22 mouse cellular contexts compared by ENCODE assay signal in the genomic region with DNA sequence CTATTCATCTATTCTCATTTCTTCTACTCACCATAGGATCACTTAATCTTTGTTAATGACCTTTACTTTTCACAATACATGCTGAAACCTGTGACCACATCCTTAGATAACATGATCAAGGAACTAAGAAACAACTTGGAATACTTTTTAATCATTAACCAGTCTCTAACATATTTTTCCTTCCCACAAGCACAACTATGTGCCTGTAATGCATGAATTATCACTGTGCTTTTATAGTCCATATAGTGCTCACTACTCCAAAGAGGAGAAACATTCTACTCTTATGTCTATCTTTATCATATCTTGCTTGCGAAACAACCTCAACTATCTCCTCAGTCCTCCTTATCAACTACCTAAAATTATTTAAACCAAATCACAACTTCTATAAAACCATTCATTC.
DNase-seq lines count a peak whose midpoint lies in the region; ATAC-seq and TF ChIP-seq lines count a peak whose summit lies in the region.
"Had no signal": no experiment of that assay in that cellular context is flagged by ENCODE, and none has a peak within 500 bp of the region (broad histone marks: within the 10 kb centered on the region; RNA-seq: fewer than 3 reads in every experiment).

No protein-coding gene starts in this region.

- no peak overlapping the region for H3K9ac ChIP-seq in kidney, postnatal 0 days (ENCODE audit: low read depth, low read length)
- no peak overlapping the region for H3K9ac ChIP-seq in kidney, embryonic 15.5 days
- H3K9ac ChIP-seq in intestine, embryonic 16.5 days (ENCODE audit: low read depth, low read length): no peak overlapping the region
- H3K9ac ChIP-seq in stomach, postnatal 0 days (ENCODE audit: low read length): no peak overlapping the region
- H3K9ac ChIP-seq: embryonic facial prominence, embryonic 13.5 days; embryonic facial prominence, embryonic 15.5 days; forebrain, embryonic 12.5 days had no signal

- H3K4me2 ChIP-seq in kidney, postnatal 0 days (ENCODE audit: low read length): no peak overlapping the region
- no peak overlapping the region for H3K4me2 ChIP-seq in kidney, embryonic 15.5 days
- H3K4me2 ChIP-seq in intestine, embryonic 16.5 days (ENCODE audit: low read depth, low read length): no peak overlapping the region
- no peak overlapping the region for H3K4me2 ChIP-seq in stomach, postnatal 0 days (replicated peaks; ENCODE audit: low read depth)
- H3K4me2 ChIP-seq: embryonic facial prominence, embryonic 13.5 days; embryonic facial prominence, embryonic 15.5 days; forebrain, embryonic 12.5 days had no signal

- no peak for TF ChIP-seq CTCF in kidney, postnatal 0 days (IDR thresholded peaks at IDR 0.05; ENCODE audit: low read depth)
- no peak for TF ChIP-seq CTCF in stomach, postnatal 0 days (IDR thresholded peaks at IDR 0.05; ENCODE audit: low read depth)

- intact Hi-C loops in left cerebral cortex, postnatal 25 days (cut with DNase I): no loop called here

- no peaks in the 10 kb centered on the region for H3K9me3 ChIP-seq in kidney, postnatal 0 days (replicated peaks; ENCODE audit: low read length)
- no peaks in the 10 kb centered on the region for H3K9me3 ChIP-seq in kidney, embryonic 15.5 days (replicated peaks)
- H3K9me3 ChIP-seq in intestine, embryonic 16.5 days (ENCODE audit: control insufficient read depth, low read length): no peaks in the 10 kb centered on the region
- no peaks in the 10 kb centered on the region for H3K9me3 ChIP-seq in stomach, postnatal 0 days (ENCODE audit: control insufficient read depth, low read length)
- H3K9me3 ChIP-seq: embryonic facial prominence, embryonic 13.5 days; embryonic facial prominence, embryonic 15.5 days; forebrain, embryonic 10.5 days; forebrain, embryonic 12.5 days had no signal

- DNase-seq in kidney, postnatal 0 days (ENCODE audit: low spot score): peak; percentile 2
- DNase-seq in stomach, postnatal 0 days (ENCODE audit: low spot score): no peak
- no peak for DNase-seq in urinary bladder, adult 18-20 months (ENCODE audit: low spot score in 2 of 2)
- no peak for DNase-seq in left cerebral cortex, postnatal 25 days (ENCODE audit: low spot score in 2 of 2)
- DNase-seq: adrenal gland, adult 2 months; adrenal gland, postnatal 10 days; adrenal gland, postnatal 25 days; cerebellum, adult 11 months; cerebellum, adult 18-20 months; cerebellum, adult 8-10 months; cerebellum, adult 9-11 months; cerebellum, postnatal 14 days; cerebellum, postnatal 36 days; embryo, embryonic 11 days had no signal

- ATAC-seq in kidney, postnatal 0 days (replicated peaks; ENCODE audit: low FRiP score, low read depth): no peak
- ATAC-seq in kidney, embryonic 15.5 days (replicated peaks; ENCODE audit: low FRiP score): no peak
- peak; percentile 95 for ATAC-seq in intestine, embryonic 16.5 days
- 0 out of 2 replicates have a peak, but pooled peaks have one; percentile 42 for ATAC-seq in stomach, postnatal 0 days (ENCODE audit: low FRiP score, low TSS enrichment)
- ATAC-seq: forebrain, embryonic 14.5 days had no signal

- WGBS in kidney, postnatal 0 days: 83% methylated on average over 1 of the region's 1 CpGs
- WGBS in kidney, embryonic 15.5 days: 93% methylated on average over 1 of the region's 1 CpGs
- WGBS in intestine, embryonic 16.5 days: 86% methylated on average over 1 of the region's 1 CpGs
- WGBS in stomach, postnatal 0 days: 75% methylated on average over 1 of the region's 1 CpGs

- no peak for TF ChIP-seq EP300 in stomach, postnatal 0 days (optimal IDR thresholded peaks at IDR 0.05)

- H3K27ac ChIP-seq in kidney, postnatal 0 days: no peak overlapping the region
- no peak overlapping the region for H3K27ac ChIP-seq in kidney, embryonic 15.5 days
- H3K27ac ChIP-seq in intestine, embryonic 16.5 days (ENCODE audit: low read length): no peak overlapping the region
- H3K27ac ChIP-seq in stomach, postnatal 0 days (replicated peaks): no peak overlapping the region
- H3K27ac ChIP-seq: embryonic facial prominence, embryonic 13.5 days; embryonic facial prominence, embryonic 15.5 days; forebrain, embryonic 10.5 days; forebrain, embryonic 12.5 days had no signal

- H3K36me3 ChIP-seq in kidney, postnatal 0 days (ENCODE audit: insufficient read depth, low read length): no peaks in the 10 kb centered on the region
- H3K36me3 ChIP-seq in kidney, embryonic 15.5 days: no peaks in the 10 kb centered on the region
- H3K36me3 ChIP-seq in intestine, embryonic 16.5 days (ENCODE audit: control insufficient read depth, insufficient read depth, low read length): no peaks in the 10 kb centered on the region
- no peaks in the 10 kb centered on the region for H3K36me3 ChIP-seq in stomach, postnatal 0 days (ENCODE audit: control insufficient read depth, insufficient read depth, low read length)
- H3K36me3 ChIP-seq: embryonic facial prominence, embryonic 13.5 days; embryonic facial prominence, embryonic 15.5 days; forebrain, embryonic 10.5 days; forebrain, embryonic 12.5 days had no signal

- no peak overlapping the region for H3K4me3 ChIP-seq in kidney, postnatal 0 days (replicated peaks; ENCODE audit: low read depth, low read length)
- H3K4me3 ChIP-seq in kidney, embryonic 15.5 days (replicated peaks): no peak overlapping the region
- H3K4me3 ChIP-seq in intestine, embryonic 16.5 days (ENCODE audit: low read length): no peak overlapping the region
- H3K4me3 ChIP-seq in stomach, postnatal 0 days (ENCODE audit: low read depth, low read length): no peak overlapping the region
- H3K4me3 ChIP-seq: embryonic facial prominence, embryonic 13.5 days; embryonic facial prominence, embryonic 15.5 days; erythroblast, embryonic 14.5 days; forebrain, embryonic 10.5 days; forebrain, embryonic 12.5 days had no signal

- H3K27me3 ChIP-seq in kidney, postnatal 0 days (ENCODE audit: insufficient read depth, low read length): no peaks in the 10 kb centered on the region
- H3K27me3 ChIP-seq in kidney, embryonic 15.5 days: no peaks in the 10 kb centered on the region
- no peaks in the 10 kb centered on the region for H3K27me3 ChIP-seq in intestine, embryonic 16.5 days (replicated peaks; ENCODE audit: control insufficient read depth, insufficient read depth, low read length)
- no peaks in the 10 kb centered on the region for H3K27me3 ChIP-seq in stomach, postnatal 0 days (ENCODE audit: control insufficient read depth, insufficient read depth, low read length)
- H3K27me3 ChIP-seq: embryonic facial prominence, embryonic 13.5 days; embryonic facial prominence, embryonic 15.5 days; forebrain, embryonic 12.5 days had no signal

- no peaks in the 10 kb centered on the region for H3K4me1 ChIP-seq in kidney, postnatal 0 days (replicated peaks; ENCODE audit: insufficient read depth, low read length)
- H3K4me1 ChIP-seq in kidney, embryonic 15.5 days: no peaks in the 10 kb centered on the region
- no peaks in the 10 kb centered on the region for H3K4me1 ChIP-seq in intestine, embryonic 16.5 days (ENCODE audit: control insufficient read depth, insufficient read depth, low read length)
- H3K4me1 ChIP-seq in stomach, postnatal 0 days (replicated peaks; ENCODE audit: control insufficient read depth, insufficient read depth): no peaks in the 10 kb centered on the region
- H3K4me1 ChIP-seq: embryonic facial prominence, embryonic 13.5 days; embryonic facial prominence, embryonic 15.5 days; forebrain, embryonic 12.5 days had no signal

Comparison
In these comparisons a context has a peak if more than half of its experiments do, and no peak if none do; other contexts are left out.
1. ATAC-seq: peak in intestine, embryonic 16.5 days (single experiment) and stomach, postnatal 0 days (single experiment); none in kidney, postnatal 0 days (single experiment) and kidney, embryonic 15.5 days (single experiment).